Mouse (Mus musculus) embryonic fibroblast, embryonic 13.5 days (primary cell): ENCODE measurements at regions not wholly inside any gene's neighbourhood (a gene's known extent, or its start where the extent isn't known, plus 50 kb on each side); places are given as distances from the start of the nearest gene placed in this dataset.

Experiments used
- CTCF ChIP-seq: IDR thresholded peaks from 2 replicates; pipeline ENCODE4 v1.5.1; 2011; ENCODE audit warnings: mild to moderate bottlenecking, control low read depth, low read length, moderate library complexity, borderline replicate concordance; ENCODE audit not compliant: insufficient read depth
- POLR2A ChIP-seq: IDR thresholded peaks from 2 replicates; pipeline ENCODE4 v1.6.1; 2011; ENCODE audit warnings: low read depth, mild to moderate bottlenecking, control low read depth, low read length, moderate library complexity

DNA sequence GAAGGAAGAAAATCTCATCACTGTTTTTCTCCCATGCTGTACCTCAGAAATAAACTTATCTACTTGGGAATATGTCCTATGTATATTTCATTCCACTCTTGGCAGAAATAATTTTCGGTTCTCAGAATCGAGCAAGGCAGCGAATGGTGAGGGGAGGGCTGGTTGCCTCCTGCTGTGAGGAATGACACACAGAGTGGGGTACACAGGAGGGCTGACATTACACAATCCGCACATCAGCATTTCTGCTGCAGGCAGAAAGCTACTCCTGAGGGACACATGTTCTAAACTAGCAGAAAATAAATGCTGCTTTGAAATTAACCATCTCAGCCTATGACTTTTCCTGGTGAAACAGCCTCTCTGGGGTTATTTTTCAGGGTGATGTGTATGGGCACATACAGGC lies 618.8 kb upstream of the A1bg start:
- no peak for TF ChIP-seq CTCF
- TF ChIP-seq POLR2A: no peak
